Comparison of ENCODE assay signal across 9 mouse cellular contexts in genomic region chr1:82725875-82726185, GRCm38 (mm10). TPM values are rescaled to one million over a fixed set of nuclear protein-coding genes. Genes with fewer than 3 reads are reported as not detected.
A peak's percentile ranks its signal among the peaks of the same experiment; 100 is the strongest.
DNase-seq lines count a peak whose midpoint lies in the region; ATAC-seq and TF ChIP-seq lines count a peak whose summit lies in the region.
"Had no signal": no experiment of that assay in that cellular context is flagged by ENCODE, and none has a peak within 500 bp of the region (broad histone marks: within the 10 kb centered on the region; RNA-seq: fewer than 3 reads in every experiment).

No protein-coding gene starts in this region.

- H3K4me3 ChIP-seq in heart, postnatal 0 days (ENCODE audit: low read depth, low read length): peak overlapping the region; percentile 81
- H3K4me3 ChIP-seq in bone marrow macrophage, adult 2 months (ENCODE audit: insufficient read depth, low read length): peak overlapping the region; percentile 83
- H3K4me3 ChIP-seq in hindbrain, embryonic 14.5 days (replicated peaks; ENCODE audit: low read length): peak overlapping the region; percentile 82
- H3K4me3 ChIP-seq in midbrain, embryonic 14.5 days (replicated peaks; ENCODE audit: low read depth, low read length): peak overlapping the region; percentile 78

- peak overlapping the region; percentile 89 for H3K4me2 ChIP-seq in heart, postnatal 0 days (ENCODE audit: low read depth, low read length)
- peak overlapping the region; percentile 86 for H3K4me2 ChIP-seq in hindbrain, embryonic 14.5 days (replicated peaks)
- H3K4me2 ChIP-seq in midbrain, embryonic 14.5 days (ENCODE audit: low read length): peak overlapping the region; percentile 82

- no peak for TF ChIP-seq POLR2A in bone marrow macrophage, adult 2 months (IDR thresholded peaks at IDR 0.05; ENCODE audit: borderline replicate concordance, low read depth, low read length)

- H3K4me1 ChIP-seq in heart, postnatal 0 days (ENCODE audit: control insufficient read depth, insufficient read depth): peaks cover 11% of the 10 kb centered on the region
- peaks cover 6% of the 10 kb centered on the region for H3K4me1 ChIP-seq in bone marrow macrophage, adult 2 months (ENCODE audit: control insufficient read depth, insufficient read depth, low read length)
- H3K4me1 ChIP-seq in hindbrain, embryonic 14.5 days (replicated peaks; ENCODE audit: control insufficient read depth, insufficient read depth, low read length): peaks cover 7% of the 10 kb centered on the region
- H3K4me1 ChIP-seq in midbrain, embryonic 14.5 days (ENCODE audit: control insufficient read depth, insufficient read depth, low read length): peaks cover 10% of the 10 kb centered on the region

- TF ChIP-seq CTCF in heart, postnatal 0 days (IDR thresholded peaks at IDR 0.05; ENCODE audit: low read depth): no peak
- no peak for TF ChIP-seq CTCF in bone marrow macrophage, adult 2 months (IDR thresholded peaks at IDR 0.05; ENCODE audit: low read depth, low read length)

- no peak for DNase-seq in heart, postnatal 0 days (ENCODE audit: low spot score)
- DNase-seq in heart, adult 18-20 months: no peak
- DNase-seq in hindbrain, embryonic 14.5 days (ENCODE audit: low spot score): no peak
- DNase-seq in midbrain, embryonic 14.5 days: peak; percentile 1
- DNase-seq in yolk sac, embryonic 10.5 days (ENCODE audit: low spot score): no peak
- DNase-seq in embryo, embryonic 11 days: no peak
- DNase-seq in right cerebral cortex, postnatal 4 days: no peak

- H3K36me3 ChIP-seq in heart, postnatal 0 days (replicated peaks; ENCODE audit: control insufficient read depth, insufficient read depth, low read length): peaks cover 37% of the 10 kb centered on the region
- H3K36me3 ChIP-seq in hindbrain, embryonic 14.5 days (replicated peaks; ENCODE audit: control insufficient read depth, insufficient read depth): peaks cover 31% of the 10 kb centered on the region
- peaks cover 23% of the 10 kb centered on the region for H3K36me3 ChIP-seq in midbrain, embryonic 14.5 days (ENCODE audit: control insufficient read depth, insufficient read depth, low read length)

- peak overlapping the region; percentile 85 for H3K9ac ChIP-seq in heart, postnatal 0 days (replicated peaks; ENCODE audit: low read depth, low read length)
- H3K9ac ChIP-seq in hindbrain, embryonic 14.5 days: peak overlapping the region; percentile 94
- H3K9ac ChIP-seq in midbrain, embryonic 14.5 days (replicated peaks; ENCODE audit: low read length): peak overlapping the region; percentile 95; the same call in 1 of the 2 replicates

- TF ChIP-seq EP300 in heart, postnatal 0 days (IDR thresholded peaks at IDR 0.05; ENCODE audit: low read depth): no peak

- WGBS in heart, postnatal 0 days: 41% methylated on average over 4 of the region's 4 CpGs
- WGBS in hindbrain, embryonic 14.5 days: 59% methylated on average over 4 of the region's 4 CpGs
- 52% methylated on average over 4 of the region's 4 CpGs for WGBS in midbrain, embryonic 14.5 days

- no peak for ATAC-seq in heart, postnatal 0 days (ENCODE audit: insufficient read depth, low read depth)
- ATAC-seq in hindbrain, embryonic 14.5 days (ENCODE audit: low FRiP score): no peak
- ATAC-seq in midbrain, embryonic 14.5 days (ENCODE audit: low FRiP score, low TSS enrichment): no peak

- no peak overlapping the region for H3K27ac ChIP-seq in heart, postnatal 0 days (ENCODE audit: low read depth)
- H3K27ac ChIP-seq in bone marrow macrophage, adult 2 months (ENCODE audit: insufficient read depth, low read depth, low read length): no peak overlapping the region
- H3K27ac ChIP-seq in hindbrain, embryonic 14.5 days: no peak overlapping the region
- no peak overlapping the region for H3K27ac ChIP-seq in midbrain, embryonic 14.5 days (replicated peaks; ENCODE audit: low read depth, low read length)

- no peaks in the 10 kb centered on the region for H3K9me3 ChIP-seq in heart, postnatal 0 days (replicated peaks; ENCODE audit: control insufficient read depth, low read length)
- H3K9me3 ChIP-seq in hindbrain, embryonic 14.5 days (ENCODE audit: control insufficient read depth, low read length): no peaks in the 10 kb centered on the region
- no peaks in the 10 kb centered on the region for H3K9me3 ChIP-seq in midbrain, embryonic 14.5 days (ENCODE audit: control insufficient read depth, low read length)

- peaks cover 13% of the 10 kb centered on the region for H3K27me3 ChIP-seq in heart, postnatal 0 days (ENCODE audit: control insufficient read depth, insufficient read depth, low read length)
- H3K27me3 ChIP-seq in hindbrain, embryonic 14.5 days (ENCODE audit: control insufficient read depth, insufficient read depth, low read length): peaks cover 24% of the 10 kb centered on the region
- H3K27me3 ChIP-seq in midbrain, embryonic 14.5 days (ENCODE audit: control insufficient read depth, insufficient read depth, low read length): peaks cover 13% of the 10 kb centered on the region

RNA-seq across cellular contexts. Expression of gene Mff, which starts 1.1 kb away (rescaled TPM):
- total RNA-seq in heart, postnatal 0 days (2014; rRNA removed; ENCODE audit: low replicate concordance): 211 and 306 TPM in 2 replicates
- polyA plus RNA-seq in heart, postnatal 0 days (2015; fragmentation: Nextera tagmentation; extraction: Ambion mirVana): 259 and 270 TPM in 2 replicates
- total RNA-seq in heart, adult 18-20 months (2021): 100 to 1,000 TPM; 162 to 180 TPM
- polyA plus RNA-seq in bone marrow macrophage, adult 2 months (2012; ENCODE audit: insufficient read depth, insufficient read length, missing spikeins): 109 and 112 TPM in 2 replicates
- polyA plus RNA-seq in hindbrain, embryonic 14.5 days (2014; fragmentation: Nextera tagmentation; extraction: Ambion mirVana): 434 and 467 TPM in 2 replicates
- polyA plus RNA-seq in midbrain, embryonic 14.5 days (2014; fragmentation: Nextera tagmentation; extraction: Ambion mirVana): 449 and 463 TPM in 2 replicates

RNA-seq across cellular contexts. Expression of gene Tm4sf20, which starts 42.4 kb away (rescaled TPM):
- total RNA-seq in heart, postnatal 0 days (2014; rRNA removed; ENCODE audit: low replicate concordance): not detected in 2 replicates
- polyA plus RNA-seq in heart, postnatal 0 days (2015; fragmentation: Nextera tagmentation; extraction: Ambion mirVana): 0.14 TPM in 1 of 2 replicates, not detected in the other
- not detected for total RNA-seq in heart, adult 18-20 months (2021)
- not detected in 2 replicates for polyA plus RNA-seq in bone marrow macrophage, adult 2 months (2012; ENCODE audit: insufficient read depth, insufficient read length, missing spikeins)
- not detected in 2 replicates for polyA plus RNA-seq in hindbrain, embryonic 14.5 days (2014; fragmentation: Nextera tagmentation; extraction: Ambion mirVana)
- polyA plus RNA-seq in midbrain, embryonic 14.5 days (2014; fragmentation: Nextera tagmentation; extraction: Ambion mirVana): 0.38 TPM in 1 of 2 replicates, not detected in the other
- total RNA-seq: layer of hippocampus, adult 18-20 months had no signal

RNA-seq across cellular contexts. Expression of gene Gm47791, which starts 45.2 kb away (rescaled TPM):
- not detected in 2 replicates for total RNA-seq in heart, postnatal 0 days (2014; rRNA removed; ENCODE audit: low replicate concordance)
- polyA plus RNA-seq in heart, postnatal 0 days (2015; fragmentation: Nextera tagmentation; extraction: Ambion mirVana): not detected in 2 replicates
- not detected for total RNA-seq in heart, adult 18-20 months (2021)
- not detected in 2 replicates for polyA plus RNA-seq in bone marrow macrophage, adult 2 months (2012; ENCODE audit: insufficient read depth, insufficient read length, missing spikeins)
- polyA plus RNA-seq in hindbrain, embryonic 14.5 days (2014; fragmentation: Nextera tagmentation; extraction: Ambion mirVana): not detected in 2 replicates
- polyA plus RNA-seq in midbrain, embryonic 14.5 days (2014; fragmentation: Nextera tagmentation; extraction: Ambion mirVana): not detected in 2 replicates
- total RNA-seq: layer of hippocampus, adult 18-20 months had no signal
